Mouse (Mus musculus): Measurements from ENCODE around the gene Lgals4. TPM values are rescaled to one million over a fixed set of nuclear protein-coding genes. Genes with fewer than 3 reads are reported as not detected.
A peak's percentile ranks its signal among the peaks of the same experiment; 100 is the strongest.

The Lgals4 gene
- total RNA-seq, 2 experiments from 2014 or later = 7.0 to 22.9 TPM

DNA sequence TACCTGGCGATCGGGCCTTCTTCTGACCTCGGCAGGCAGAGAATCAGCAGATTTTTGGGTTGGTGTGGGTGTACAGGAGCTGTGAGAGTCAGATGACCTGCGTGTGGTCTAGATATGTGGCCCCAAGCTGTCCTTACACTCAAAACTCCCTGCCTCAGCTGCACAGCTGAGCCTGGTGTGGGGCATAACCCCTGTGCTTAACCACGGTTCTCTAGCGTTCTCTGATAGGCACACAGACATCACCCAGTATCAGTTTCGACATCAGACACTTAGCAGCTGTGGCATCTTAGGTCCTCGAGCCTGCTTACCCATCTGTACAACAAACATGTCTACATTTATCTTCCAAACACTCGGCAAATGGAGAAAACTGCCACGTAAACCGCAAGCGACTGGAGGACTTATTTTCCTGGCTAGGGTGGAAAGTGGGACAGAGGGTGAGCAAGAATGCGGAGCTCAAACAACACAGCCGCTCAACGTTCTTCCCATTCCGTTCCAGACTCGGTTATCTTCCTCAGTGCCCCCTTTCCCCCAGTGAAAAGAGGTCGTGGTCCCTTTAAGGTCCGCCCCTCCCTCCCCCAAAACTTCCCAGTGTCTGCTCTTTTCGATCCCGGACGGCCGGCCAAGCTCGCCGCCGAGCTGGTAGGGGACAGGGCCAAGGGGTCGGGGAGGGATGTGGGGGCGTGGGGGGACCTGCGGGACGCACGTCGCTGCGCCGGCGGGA, 25.3 kb upstream of the Lgals4 start, which contains the start of gene Hnrnpl:
Hnrnpl (plus strand) TSS at position 321 of the 721 bp plus-strand sequence.
- ATAC-seq (replicated peaks; ENCODE audit: poor library complexity) = peak; percentile 8

- ATAC-seq (replicated peaks; ENCODE audit: poor library complexity) = peak; percentile 53
These were observed 24.7 kb upstream of the Lgals4 start for GRCm38 (mm10) chr7:28808957-28809393.

DNA sequence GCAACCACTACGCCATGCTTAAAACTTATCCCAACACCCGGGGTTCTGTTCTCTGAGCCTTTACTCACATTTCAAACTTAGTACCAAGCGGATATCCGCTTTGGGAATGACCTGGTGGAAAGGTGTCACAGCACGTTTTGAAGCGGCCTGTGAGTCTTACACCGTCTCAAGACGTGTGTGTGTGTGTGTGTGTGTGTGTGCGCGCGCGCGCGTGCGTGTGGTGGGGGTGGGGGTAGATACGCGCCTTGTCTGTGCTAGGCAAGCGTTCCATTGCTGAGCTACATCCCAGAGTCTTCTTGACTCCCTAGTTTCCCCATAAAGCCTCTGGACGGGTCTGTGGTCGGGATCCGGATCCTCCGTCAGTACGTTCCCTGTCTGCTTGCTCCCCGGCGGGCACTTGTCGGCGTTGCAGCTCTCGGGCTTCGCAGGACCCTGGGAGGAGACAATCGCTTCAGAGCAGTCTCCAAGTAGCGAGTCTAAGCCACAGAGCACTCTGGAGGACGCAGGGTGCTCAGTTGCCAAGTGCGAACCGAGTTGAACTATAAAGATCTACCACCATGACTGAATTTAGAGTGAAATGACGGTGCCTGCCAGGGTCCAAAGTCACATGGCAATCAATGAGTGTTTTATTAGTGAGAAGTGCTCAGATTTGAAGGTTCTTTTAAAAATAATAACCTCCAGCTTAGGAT, 24.1 kb upstream of the Lgals4 start:
- ATAC-seq (replicated peaks; ENCODE audit: poor library complexity) = peak; percentile 18

GRCm38 (mm10) chr7:28810107-28811066, 23.3 kb upstream of the Lgals4 start:
- peak; percentile 64 for ATAC-seq (replicated peaks; ENCODE audit: poor library complexity)

DNA sequence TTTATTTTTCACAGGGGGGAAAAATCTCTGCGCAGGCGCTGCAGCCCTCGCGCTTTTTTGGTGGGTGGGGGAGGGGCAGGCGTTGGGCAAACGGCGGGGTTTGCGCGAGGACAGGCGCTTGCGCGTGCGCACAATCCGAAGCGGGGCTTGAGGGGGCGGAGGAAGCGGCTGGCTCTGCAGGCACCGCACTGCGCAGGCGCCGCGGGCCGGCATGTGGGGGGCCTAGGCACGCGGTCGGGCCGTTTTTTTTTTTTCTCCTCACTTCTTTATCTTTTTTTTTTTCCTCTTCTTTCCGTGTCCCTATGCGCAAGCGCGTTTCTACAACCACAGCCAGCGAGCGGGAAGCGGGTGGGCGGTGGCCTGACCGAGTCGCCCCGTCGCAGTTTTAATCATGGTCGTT, 22.4 kb upstream of the Lgals4 start:
- ATAC-seq (replicated peaks; ENCODE audit: poor library complexity) = peak; percentile 28

- no peak for ATAC-seq (replicated peaks; ENCODE audit: poor library complexity)
These were observed 21.9 kb upstream of the Lgals4 start for GRCm38 (mm10) chr7:28811640-28812275.

- no peak for ATAC-seq (replicated peaks; ENCODE audit: poor library complexity)
These were observed 21.2 kb upstream of the Lgals4 start for GRCm38 (mm10) chr7:28812436-28812835.

- ATAC-seq (replicated peaks; ENCODE audit: poor library complexity) = no peak
These were observed 20.7 kb upstream of the Lgals4 start for GRCm38 (mm10) chr7:28812949-28813348.

GRCm38 (mm10) chr7:28814306-28815034, 19.2 kb upstream of the Lgals4 start:
- no peak for ATAC-seq (replicated peaks; ENCODE audit: poor library complexity)

DNA sequence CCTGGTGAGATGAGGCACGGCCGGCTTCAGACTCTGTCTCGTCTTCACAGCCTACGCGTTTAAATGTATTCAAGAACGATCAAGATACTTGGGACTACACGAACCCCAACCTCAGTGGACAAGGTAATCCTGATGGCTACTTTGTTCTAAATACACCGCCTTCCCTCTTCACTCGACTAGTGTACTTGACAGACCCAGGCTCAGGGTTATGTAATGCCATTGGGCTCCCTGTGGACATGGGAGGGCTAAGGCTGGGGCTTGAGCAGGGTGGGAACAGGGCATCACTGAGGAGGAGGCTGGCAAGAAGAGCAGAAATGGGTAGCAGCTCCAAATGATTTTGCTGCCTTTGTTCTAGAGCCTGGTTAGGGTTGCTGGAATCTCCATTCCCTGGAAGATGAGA, 18.4 kb upstream of the Lgals4 start:
- ATAC-seq (replicated peaks; ENCODE audit: poor library complexity) = no peak

GRCm38 (mm10) chr7:28816201-28816600, 17.5 kb upstream of the Lgals4 start:
- no peak for ATAC-seq (replicated peaks; ENCODE audit: poor library complexity)

GRCm38 (mm10) chr7:28816920-28817319, 16.7 kb upstream of the Lgals4 start:
- no peak for ATAC-seq (replicated peaks; ENCODE audit: poor library complexity)

DNA sequence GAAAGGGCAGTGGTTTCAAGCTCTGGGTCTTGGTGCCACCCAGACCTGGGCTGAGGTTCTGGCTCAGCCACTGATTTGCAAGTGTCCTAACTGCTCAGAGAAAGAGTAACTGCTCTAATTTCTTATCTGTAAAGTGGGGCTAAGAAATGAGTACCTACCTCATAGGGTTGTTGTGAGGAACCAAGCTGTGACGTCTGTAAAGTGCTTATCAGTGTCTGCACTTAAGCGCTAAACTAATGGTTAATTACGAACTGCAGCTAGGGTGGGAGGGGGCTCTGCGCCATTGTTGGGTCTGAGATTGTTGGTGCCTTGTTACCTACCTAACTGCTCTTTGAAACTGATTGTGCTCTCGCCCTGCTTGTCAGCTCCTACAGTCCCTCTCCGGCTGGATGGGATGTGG, 16.1 kb upstream of the Lgals4 start:
- ATAC-seq (replicated peaks; ENCODE audit: poor library complexity) = no peak

GRCm38 (mm10) chr7:28817957-28818356, 15.7 kb upstream of the Lgals4 start:
- no peak for ATAC-seq (replicated peaks; ENCODE audit: poor library complexity)

GRCm38 (mm10) chr7:28818436-28818835, 15.2 kb upstream of the Lgals4 start:
- no peak for ATAC-seq (replicated peaks; ENCODE audit: poor library complexity)

GRCm38 (mm10) chr7:28818861-28819452, 14.7 kb upstream of the Lgals4 start:
- peak; percentile 49 for ATAC-seq (replicated peaks; ENCODE audit: poor library complexity)

DNA sequence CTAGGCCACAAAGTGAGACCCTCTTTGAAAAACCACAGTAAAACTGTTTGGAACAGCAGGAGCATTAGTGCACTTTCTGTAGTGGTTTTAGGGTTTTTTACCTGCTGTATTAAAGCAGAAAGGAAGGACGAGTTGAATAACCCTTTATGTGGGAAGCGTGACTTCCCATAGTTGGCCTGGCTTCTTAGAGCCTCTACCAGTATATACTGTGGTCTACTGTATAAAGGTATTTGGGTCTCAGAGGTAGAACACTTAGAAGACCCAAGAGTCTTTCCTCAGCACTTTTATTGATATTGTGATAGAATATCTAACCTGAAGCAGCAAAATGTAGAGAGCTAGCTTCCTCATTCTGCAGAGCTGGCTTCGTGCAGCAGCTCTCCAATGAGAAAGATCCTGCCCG, 14.1 kb upstream of the Lgals4 start:
- ATAC-seq (replicated peaks; ENCODE audit: poor library complexity) = no peak

DNA sequence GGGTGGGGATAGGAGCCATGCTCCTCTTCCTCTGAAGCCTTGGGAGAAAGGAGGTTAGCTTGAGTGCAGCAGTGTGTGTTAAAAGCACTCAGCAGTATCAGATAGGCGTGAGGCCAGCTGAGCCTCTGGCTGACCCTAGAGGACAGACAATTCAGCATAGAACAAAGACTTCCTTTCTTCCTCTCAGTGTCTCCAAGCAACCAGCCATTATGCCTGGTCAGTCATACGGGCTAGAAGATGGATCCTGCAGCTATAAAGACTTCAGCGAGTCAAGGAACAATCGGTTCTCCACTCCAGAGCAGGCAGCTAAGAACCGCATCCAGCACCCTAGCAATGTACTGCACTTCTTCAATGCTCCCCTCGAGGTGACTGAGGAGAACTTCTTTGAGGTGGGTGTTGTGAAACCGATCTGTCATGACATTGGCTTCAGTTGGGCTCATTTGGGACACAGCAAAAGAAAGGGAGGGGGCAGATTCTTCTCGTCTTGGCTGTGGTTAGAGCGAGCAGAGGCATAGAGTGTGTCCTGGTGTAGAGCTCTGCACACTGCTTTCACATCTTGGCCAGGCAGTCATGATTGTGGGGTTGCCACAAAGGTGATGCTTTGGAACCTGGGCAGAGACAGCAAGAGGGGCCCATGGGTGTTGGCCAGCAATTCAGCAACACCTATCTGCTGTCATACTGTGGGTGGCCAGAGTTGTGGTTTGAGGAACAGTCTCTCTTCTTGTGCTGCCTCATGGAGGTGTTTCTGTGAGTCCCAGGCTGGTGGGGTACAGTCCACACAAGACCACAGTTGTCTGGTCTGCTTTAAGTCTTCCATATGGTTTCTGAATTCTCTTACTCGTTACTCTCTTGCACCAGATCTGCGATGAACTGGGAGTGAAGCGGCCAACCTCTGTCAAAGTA, 13.0 kb upstream of the Lgals4 start:
- no peak for ATAC-seq (replicated peaks; ENCODE audit: poor library complexity)
